Mouse (Mus musculus): ENCODE data around the gene Ceacam20. TPM values are rescaled to one million over a fixed set of nuclear protein-coding genes. Genes with fewer than 3 reads are reported as not detected.

The Ceacam20 gene
- total and polyA plus RNA-seq, 2 experiments from 2014 or later, result not detected

DNA sequence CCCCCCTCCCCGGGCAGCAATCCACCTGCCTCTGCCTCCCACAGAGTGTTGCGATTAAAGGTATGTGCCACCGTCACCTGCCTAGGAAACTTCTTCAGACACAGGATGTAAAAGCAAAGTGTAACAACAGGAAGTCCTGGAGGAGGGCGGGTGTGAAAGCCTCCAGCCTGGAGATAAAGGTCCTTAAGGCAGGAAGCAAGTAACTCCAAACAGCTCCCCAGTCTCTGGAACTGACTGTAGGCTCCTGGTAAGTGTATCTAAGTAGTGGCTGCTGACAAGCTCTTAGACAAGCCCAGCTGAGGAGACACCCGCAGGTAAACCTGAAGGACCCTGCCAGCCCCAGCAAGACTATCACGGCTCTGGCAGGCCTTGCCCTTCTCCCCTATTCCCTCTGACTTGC, 25.0 kb upstream of the Ceacam20 start:
- Histone ChIP-seq H3K27me3 (ENCODE audit: control insufficient read depth, insufficient read depth, low read length) (no peaks in the 10 kb centered on the region), H3K4me2 (ENCODE audit: low read depth, low read length) (peak overlapping the region; percentile 26; the same call in 1 of the 2 replicates), H3K36me3 (replicated peaks; ENCODE audit: control insufficient read depth, insufficient read depth, low read length) (no peaks in the 10 kb centered on the region), H3K4me1 (ENCODE audit: control insufficient read depth, insufficient read depth) (peaks cover 32% of the 10 kb centered on the region), H3K9me3 (replicated peaks; ENCODE audit: control insufficient read depth, low read length) (no peaks in the 10 kb centered on the region), H3K4me3 (ENCODE audit: low read depth, low read length) (no peak overlapping the region), H3K9ac (replicated peaks; ENCODE audit: low read depth, low read length) (no peak overlapping the region), H3K27ac (ENCODE audit: low read depth) (peak overlapping the region; percentile 88)
- ATAC-seq (ENCODE audit: insufficient read depth, low read depth), result peak; percentile 32; the same call in 1 of the 2 replicates
- DNase-seq (ENCODE audit: low spot score), result peak; percentile 87
- WGBS, result 3% methylated on average over 5 of the region's 6 CpGs
- no peak for TF ChIP-seq CTCF (IDR thresholded peaks at IDR 0.05; ENCODE audit: low read depth)
- no peak for TF ChIP-seq EP300 (IDR thresholded peaks at IDR 0.05; ENCODE audit: low read depth)

GRCm38 (mm10) chr7:19944709-19945108, 20.5 kb upstream of the Ceacam20 start:
- H3K9me3 ChIP-seq (replicated peaks; ENCODE audit: control insufficient read depth, low read length), result no peaks in the 10 kb centered on the region
- no peak for ATAC-seq (ENCODE audit: insufficient read depth, low read depth)
- WGBS, result 86% methylated on average over 8 of the region's 8 CpGs
- no peak overlapping the region for H3K9ac ChIP-seq (replicated peaks; ENCODE audit: low read depth, low read length)
- no peak for DNase-seq (ENCODE audit: low spot score)
- H3K4me1 ChIP-seq (ENCODE audit: control insufficient read depth, insufficient read depth), result peaks cover 10% of the 10 kb centered on the region
- no peaks in the 10 kb centered on the region for H3K36me3 ChIP-seq (replicated peaks; ENCODE audit: control insufficient read depth, insufficient read depth, low read length)
- H3K27ac ChIP-seq (ENCODE audit: low read depth), result no peak overlapping the region
- TF ChIP-seq EP300 (IDR thresholded peaks at IDR 0.05; ENCODE audit: low read depth) (no peak), CTCF (IDR thresholded peaks at IDR 0.05; ENCODE audit: low read depth) (no peak)
- no peak overlapping the region for H3K4me3 ChIP-seq (ENCODE audit: low read depth, low read length)
- no peak overlapping the region for H3K4me2 ChIP-seq (ENCODE audit: low read depth, low read length)
- no peaks in the 10 kb centered on the region for H3K27me3 ChIP-seq (ENCODE audit: control insufficient read depth, insufficient read depth, low read length)

DNA sequence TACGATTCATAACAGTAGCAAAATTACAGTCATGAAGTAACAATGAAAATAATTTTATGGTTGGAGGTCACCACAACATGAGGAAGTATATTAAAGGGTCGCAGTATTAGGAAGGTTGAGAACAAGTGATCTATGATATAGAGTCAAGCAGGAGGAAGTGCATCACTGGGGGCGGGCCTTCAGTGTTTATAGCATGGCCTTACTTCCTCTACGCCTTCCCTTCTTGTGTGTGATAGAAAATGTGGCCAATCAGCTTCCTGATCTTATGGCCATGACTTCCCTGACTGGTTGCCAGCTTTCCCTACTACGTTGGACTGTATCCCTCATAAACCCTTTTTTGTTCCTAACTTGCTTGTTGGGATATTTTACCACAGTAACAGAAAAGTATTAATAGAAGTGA, 20.0 kb upstream of the Ceacam20 start:
- no peaks in the 10 kb centered on the region for H3K36me3 ChIP-seq (replicated peaks; ENCODE audit: control insufficient read depth, insufficient read depth, low read length)
- H3K9me3 ChIP-seq (replicated peaks; ENCODE audit: control insufficient read depth, low read length), result no peaks in the 10 kb centered on the region
- no peak overlapping the region for H3K4me3 ChIP-seq (ENCODE audit: low read depth, low read length)
- H3K4me1 ChIP-seq (ENCODE audit: control insufficient read depth, insufficient read depth), result peaks cover 9% of the 10 kb centered on the region
- DNase-seq (ENCODE audit: low spot score), result no peak
- TF ChIP-seq EP300 (IDR thresholded peaks at IDR 0.05; ENCODE audit: low read depth) (no peak), CTCF (IDR thresholded peaks at IDR 0.05; ENCODE audit: low read depth) (no peak)
- 83% methylated on average over 5 of the region's 5 CpGs for WGBS
- H3K27me3 ChIP-seq (ENCODE audit: control insufficient read depth, insufficient read depth, low read length), result no peaks in the 10 kb centered on the region
- H3K27ac ChIP-seq (ENCODE audit: low read depth), result no peak overlapping the region
- no peak for ATAC-seq (ENCODE audit: insufficient read depth, low read depth)
- no peak overlapping the region for H3K9ac ChIP-seq (replicated peaks; ENCODE audit: low read depth, low read length)
- H3K4me2 ChIP-seq (ENCODE audit: low read depth, low read length), result no peak overlapping the region

DNA sequence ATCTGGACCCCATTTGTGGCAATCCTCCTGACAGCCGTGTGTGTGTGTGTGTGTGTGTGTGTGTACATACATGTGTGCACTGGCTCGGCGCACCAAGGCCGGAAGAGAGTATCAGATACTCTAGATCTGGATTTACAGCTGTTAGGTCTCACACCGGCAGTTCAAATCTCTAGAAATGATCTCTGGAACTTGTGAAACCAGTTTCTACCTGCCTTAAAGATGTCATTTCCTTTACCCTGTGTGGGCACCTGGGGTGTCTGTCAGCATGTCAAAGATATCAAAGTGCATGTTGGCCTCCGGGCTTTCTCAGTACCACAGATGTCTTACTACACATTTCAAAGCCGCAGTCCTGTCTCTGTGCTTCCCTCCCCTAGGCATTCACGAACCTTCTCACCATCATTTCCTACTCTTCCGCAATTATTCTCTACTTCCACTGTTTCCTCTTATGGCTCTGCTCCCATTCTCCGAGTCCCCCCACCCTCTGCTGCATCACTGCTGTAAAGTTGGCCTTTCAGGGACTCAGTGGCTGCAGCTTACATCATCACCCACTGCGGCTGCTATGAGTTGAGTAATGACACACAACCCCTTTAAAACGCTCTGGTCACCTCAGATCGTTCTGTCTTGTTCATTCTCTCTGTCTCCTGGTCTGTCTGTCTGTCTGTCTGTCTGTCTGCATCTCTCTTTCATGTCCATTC, 19.2 kb upstream of the Ceacam20 start:
- H3K4me1 ChIP-seq (ENCODE audit: control insufficient read depth, insufficient read depth), result peaks cover 4% of the 10 kb centered on the region
- H3K27me3 ChIP-seq (ENCODE audit: control insufficient read depth, insufficient read depth, low read length), result no peaks in the 10 kb centered on the region
- no peaks in the 10 kb centered on the region for H3K9me3 ChIP-seq (replicated peaks; ENCODE audit: control insufficient read depth, low read length)
- no peak overlapping the region for H3K9ac ChIP-seq (replicated peaks; ENCODE audit: low read depth, low read length)
- DNase-seq (ENCODE audit: low spot score) (no peak), ATAC-seq (ENCODE audit: insufficient read depth, low read depth) (no peak)
- peak overlapping the region; percentile 32; the same call in 1 of the 2 replicates for H3K27ac ChIP-seq (ENCODE audit: low read depth)
- H3K36me3 ChIP-seq (replicated peaks; ENCODE audit: control insufficient read depth, insufficient read depth, low read length), result no peaks in the 10 kb centered on the region
- H3K4me3 ChIP-seq (ENCODE audit: low read depth, low read length), result no peak overlapping the region
- no peak overlapping the region for H3K4me2 ChIP-seq (ENCODE audit: low read depth, low read length)
- WGBS, result 72% methylated on average over 13 of the region's 13 CpGs
- no peak for TF ChIP-seq EP300 (IDR thresholded peaks at IDR 0.05; ENCODE audit: low read depth)
- no peak for TF ChIP-seq CTCF (IDR thresholded peaks at IDR 0.05; ENCODE audit: low read depth)

DNA sequence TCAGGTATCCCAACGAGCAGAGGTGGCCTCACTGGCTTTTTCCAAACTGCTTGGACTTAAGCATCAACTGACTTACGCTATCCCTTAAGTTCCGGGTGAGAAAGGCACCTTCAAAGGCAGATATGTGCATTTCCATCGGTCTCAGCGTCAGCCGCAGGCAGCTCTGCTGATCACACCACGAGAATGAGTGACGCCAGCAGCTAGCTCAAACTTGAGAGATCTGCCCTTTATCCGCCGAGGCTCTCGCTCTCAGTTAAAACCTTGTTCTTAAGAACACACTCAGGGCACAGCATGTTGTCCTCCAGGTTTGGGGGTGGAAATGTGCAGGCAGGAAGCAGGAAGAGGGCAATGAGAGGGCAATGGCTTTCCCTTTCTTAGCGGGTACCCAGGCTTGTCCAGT, 16.3 kb upstream of the Ceacam20 start:
- DNase-seq (ENCODE audit: low spot score) (no peak), ATAC-seq (ENCODE audit: insufficient read depth, low read depth) (no peak)
- no peaks in the 10 kb centered on the region for H3K27me3 ChIP-seq (ENCODE audit: control insufficient read depth, insufficient read depth, low read length)
- no peak overlapping the region for H3K9ac ChIP-seq (replicated peaks; ENCODE audit: low read depth, low read length)
- H3K4me2 ChIP-seq (ENCODE audit: low read depth, low read length), result no peak overlapping the region
- H3K9me3 ChIP-seq (replicated peaks; ENCODE audit: control insufficient read depth, low read length), result no peaks in the 10 kb centered on the region
- H3K36me3 ChIP-seq (replicated peaks; ENCODE audit: control insufficient read depth, insufficient read depth, low read length), result no peaks in the 10 kb centered on the region
- no peak overlapping the region for H3K4me3 ChIP-seq (ENCODE audit: low read depth, low read length)
- H3K27ac ChIP-seq (ENCODE audit: low read depth), result no peak overlapping the region
- no peak for TF ChIP-seq EP300 (IDR thresholded peaks at IDR 0.05; ENCODE audit: low read depth)
- TF ChIP-seq CTCF (IDR thresholded peaks at IDR 0.05; ENCODE audit: low read depth), result no peak
- peaks cover 3% of the 10 kb centered on the region; the same call in 1 of the 2 replicates for H3K4me1 ChIP-seq (ENCODE audit: control insufficient read depth, insufficient read depth)
- WGBS, result 68% methylated on average over 12 of the region's 12 CpGs

DNA sequence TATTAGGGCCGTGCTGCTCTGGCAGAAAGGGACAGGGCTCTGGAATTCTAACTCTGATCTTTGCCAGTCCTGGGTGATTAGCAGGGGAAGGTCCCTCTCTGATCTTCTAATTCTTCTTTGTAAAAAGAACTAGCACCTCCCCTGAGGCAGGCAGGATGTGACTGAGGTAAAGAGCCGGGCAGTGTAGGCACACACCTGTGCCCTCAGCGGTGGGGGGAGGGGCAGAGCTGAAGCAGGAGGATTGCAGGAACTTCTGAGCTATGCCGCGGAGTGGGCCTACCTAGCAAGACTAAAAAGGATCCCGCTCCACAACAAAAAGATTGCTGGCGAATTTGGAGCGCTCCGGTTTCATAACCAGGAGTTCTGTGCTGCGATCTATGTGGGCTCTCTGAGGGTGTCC, 15.2 kb upstream of the Ceacam20 start:
- Histone ChIP-seq H3K27ac (ENCODE audit: low read depth) (no peak overlapping the region), H3K4me3 (ENCODE audit: low read depth, low read length) (no peak overlapping the region)

More for the DNA sequence above, 15.2 kb upstream of the Ceacam20 start:
- WGBS, result 59% methylated on average over 10 of the region's 10 CpGs
- Histone ChIP-seq H3K9me3 (replicated peaks; ENCODE audit: control insufficient read depth, low read length) (no peaks in the 10 kb centered on the region), H3K9ac (replicated peaks; ENCODE audit: low read depth, low read length) (no peak overlapping the region), H3K4me1 (ENCODE audit: control insufficient read depth, insufficient read depth) (peaks cover 3% of the 10 kb centered on the region; the same call in 1 of the 2 replicates), H3K27me3 (ENCODE audit: control insufficient read depth, insufficient read depth, low read length) (no peaks in the 10 kb centered on the region), H3K4me2 (ENCODE audit: low read depth, low read length) (no peak overlapping the region), H3K36me3 (replicated peaks; ENCODE audit: control insufficient read depth, insufficient read depth, low read length) (no peaks in the 10 kb centered on the region)
- TF ChIP-seq EP300 (IDR thresholded peaks at IDR 0.05; ENCODE audit: low read depth) (no peak), CTCF (IDR thresholded peaks at IDR 0.05; ENCODE audit: low read depth) (no peak)
- ATAC-seq (ENCODE audit: insufficient read depth, low read depth) (no peak), DNase-seq (ENCODE audit: low spot score) (no peak)

All from heart, postnatal 0 days (tissue).